Mouse (Mus musculus) myocyte (in vitro differentiated cells): ENCODE measurements around the gene Hoxd9.

Source experiments
- MYOD1 ChIP-seq, 3 experiments: IDR thresholded peaks; one replicate each; pipeline ENCODE4 v1.6.1; 2011; ENCODE audit warnings: control low read depth in 2 of 3, low read depth in 2 of 3, mild to moderate bottlenecking in 2 of 3, moderate library complexity in 1 of 3; ENCODE audit not compliant: insufficient read length in 2 of 3, control insufficient read depth in 1 of 3
- MYOG ChIP-seq, 3 experiments: IDR thresholded peaks; one replicate each; pipeline ENCODE4 v1.6.1; 2011; ENCODE audit warnings: control low read depth in 2 of 3, low read depth in 2 of 3, mild to moderate bottlenecking in 2 of 3; ENCODE audit not compliant: insufficient read length in 2 of 3, control insufficient read depth in 1 of 3, insufficient read depth in 1 of 3
- POLR2AphosphoS2 ChIP-seq: IDR thresholded peaks from one replicate; pipeline ENCODE4 v1.6.1; 2011; ENCODE audit warnings: low read depth, control low read depth; ENCODE audit not compliant: insufficient read length
- TCF12 ChIP-seq: IDR thresholded peaks from one replicate; pipeline ENCODE4 v1.6.1; 2011; ENCODE audit warnings: mild to moderate bottlenecking, control low read depth; ENCODE audit not compliant: poor library complexity, insufficient read depth, severe bottlenecking

DNA sequence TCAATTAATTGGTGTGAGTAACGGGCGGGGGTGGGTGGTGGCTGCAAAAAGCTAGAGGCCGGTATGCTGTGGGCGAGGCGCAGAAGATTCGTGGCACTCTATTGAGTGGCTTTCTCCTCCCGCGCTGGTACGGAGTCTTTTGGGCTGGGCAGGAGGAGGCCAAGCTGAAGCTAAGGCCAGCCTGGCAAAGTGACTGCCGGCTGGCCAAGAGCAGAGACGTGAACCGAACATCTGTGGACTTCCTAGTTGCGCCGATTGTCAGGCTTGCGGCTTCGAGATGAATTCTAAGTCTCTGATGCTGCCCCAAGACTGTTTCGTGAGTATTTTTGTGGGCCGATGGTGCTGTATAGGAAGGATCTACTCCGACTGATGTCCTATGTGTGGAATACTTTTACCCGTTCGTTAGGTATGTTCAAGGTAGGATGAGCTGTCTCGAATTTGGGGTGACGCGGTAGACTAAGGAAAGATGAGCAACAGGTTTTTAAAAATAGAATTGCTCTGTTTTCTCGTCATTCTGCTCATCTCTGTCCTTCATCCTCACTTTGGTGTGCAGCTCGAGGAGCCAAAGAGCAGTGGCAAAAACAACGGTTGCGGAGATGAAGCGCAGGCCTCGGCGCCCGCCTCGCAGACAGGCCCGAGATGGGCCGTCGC is 30.2 kb upstream of the Hoxd9 start:
- TF ChIP-seq POLR2AphosphoS2, result no peak
- TF ChIP-seq MYOG (IDR thresholded peaks at IDR 0.05; ENCODE audit: control insufficient read depth in 1 of 3, insufficient read depth in 1 of 3, insufficient read length in 2 of 3, low read depth in 2 of 3), result no peak
- no peak for TF ChIP-seq TCF12
- no peak for TF ChIP-seq MYOD1 (IDR thresholded peaks at IDR 0.05; ENCODE audit: control insufficient read depth in 1 of 3, insufficient read length in 2 of 3, low read depth in 2 of 3)
